Mouse (Mus musculus): ENCODE measurements around the gene Cd84. TPM values are rescaled to one million over a fixed set of nuclear protein-coding genes. Genes with fewer than 3 reads are reported as not detected.
"Not testable (repeated sequence)": the region's sequence is repeated elsewhere in the genome, so short reads cannot be mapped to it uniquely, and the experiment has no call there.

Gene Cd84
- polyA plus RNA-seq, 1 experiment from 2014 or later = 0.38 TPM

DNA sequence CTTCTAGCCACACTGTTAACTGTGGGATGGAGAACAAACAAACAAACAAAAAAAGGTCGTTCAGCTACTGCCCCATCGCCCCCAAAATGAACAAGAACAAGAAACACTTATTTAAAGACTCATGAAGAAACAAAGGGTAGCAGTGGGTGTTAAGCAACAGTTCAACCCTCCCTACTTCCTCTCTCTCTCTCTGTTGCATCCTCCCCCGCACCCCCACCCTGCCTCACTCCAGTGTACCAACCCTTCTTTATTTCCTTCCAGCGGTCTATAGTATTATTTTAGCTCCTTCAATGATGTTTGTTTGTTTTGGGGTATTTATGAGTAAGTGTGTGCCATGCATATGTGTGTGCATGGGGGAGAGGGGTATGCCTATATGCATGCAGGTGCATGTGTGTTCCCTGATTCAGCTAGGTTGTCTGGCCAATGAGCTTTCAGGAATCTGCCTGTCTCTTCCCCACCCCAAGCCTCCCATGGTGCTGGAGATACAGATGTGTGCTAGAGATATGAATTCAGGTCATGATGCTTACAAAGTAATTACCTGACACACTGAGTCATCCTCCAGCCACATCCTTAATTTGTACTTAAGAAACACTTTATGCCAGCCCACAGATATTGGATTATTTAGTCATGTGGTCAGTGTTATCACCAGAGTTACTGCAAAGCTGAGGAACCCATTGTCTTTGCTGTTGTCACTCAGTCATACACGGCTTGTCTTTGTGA is 5.7 kb downstream of the Cd84 start:
- H3K4me3 ChIP-seq = no peak overlapping the region
- H3K27me3 ChIP-seq (ENCODE audit: low read depth, poor library complexity, severe bottlenecking) = no peaks in the 10 kb centered on the region
- H3K36me3 ChIP-seq = no peaks in the 10 kb centered on the region
- H3K4me1 ChIP-seq = no peaks in the 10 kb centered on the region
- no peak for DNase-seq (ENCODE audit: low spot score)
- 74% methylated on average over 5 of the region's 5 CpGs for WGBS
- H3K27ac ChIP-seq (replicated peaks) = no peak overlapping the region
- no peaks in the 10 kb centered on the region for H3K9me3 ChIP-seq (replicated peaks)

- Histone ChIP-seq H3K36me3 (no peaks in the 10 kb centered on the region), H3K27me3 (ENCODE audit: low read depth, poor library complexity, severe bottlenecking) (no peaks in the 10 kb centered on the region), H3K4me3 (no peak overlapping the region), H3K27ac (replicated peaks) (no peak overlapping the region), H3K9me3 (replicated peaks) (no peaks in the 10 kb centered on the region), H3K4me1 (no peaks in the 10 kb centered on the region)
- DNase-seq (ENCODE audit: low spot score) = no peak
Observed at GRCm38 (mm10) chr1:171848201-171848600, 8.7 kb downstream of the Cd84 start.

DNA sequence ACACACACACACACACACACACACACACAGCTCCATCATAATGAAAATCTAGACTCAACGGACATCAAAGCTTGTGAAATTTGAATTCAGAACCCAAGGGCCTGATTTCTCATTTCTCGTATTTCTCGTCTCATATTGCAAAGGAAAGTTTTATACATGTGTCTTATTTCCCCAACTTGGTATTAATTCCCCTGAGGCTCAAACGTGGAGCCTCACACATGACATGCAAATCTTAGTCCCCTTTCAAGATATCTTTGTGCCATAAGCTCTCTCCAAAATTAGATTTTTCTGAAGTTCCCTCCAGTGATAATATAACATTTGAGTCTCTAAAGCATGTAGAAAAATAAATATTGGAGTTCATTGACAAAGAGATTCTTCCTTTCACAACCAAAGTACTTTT is 9.3 kb downstream of the Cd84 start:
- 83% methylated on average over 4 of the region's 4 CpGs for WGBS

GRCm38 (mm10) chr1:171849454-171849853 is 10.0 kb downstream of the Cd84 start:
- 91% methylated on average over 5 of the region's 5 CpGs for WGBS
- no peaks in the 10 kb centered on the region for H3K9me3 ChIP-seq (replicated peaks)

More for the DNA sequence above, 9.3 kb downstream of the Cd84 start:
- H3K27ac ChIP-seq (replicated peaks) = no peak overlapping the region
- no peaks in the 10 kb centered on the region for H3K36me3 ChIP-seq
- H3K4me3 ChIP-seq = no peak overlapping the region
- H3K9me3 ChIP-seq (replicated peaks) = no peaks in the 10 kb centered on the region
- no peak for DNase-seq (ENCODE audit: low spot score)
- H3K27me3 ChIP-seq (ENCODE audit: low read depth, poor library complexity, severe bottlenecking) = no peaks in the 10 kb centered on the region
- H3K4me1 ChIP-seq = no peaks in the 10 kb centered on the region

DNA sequence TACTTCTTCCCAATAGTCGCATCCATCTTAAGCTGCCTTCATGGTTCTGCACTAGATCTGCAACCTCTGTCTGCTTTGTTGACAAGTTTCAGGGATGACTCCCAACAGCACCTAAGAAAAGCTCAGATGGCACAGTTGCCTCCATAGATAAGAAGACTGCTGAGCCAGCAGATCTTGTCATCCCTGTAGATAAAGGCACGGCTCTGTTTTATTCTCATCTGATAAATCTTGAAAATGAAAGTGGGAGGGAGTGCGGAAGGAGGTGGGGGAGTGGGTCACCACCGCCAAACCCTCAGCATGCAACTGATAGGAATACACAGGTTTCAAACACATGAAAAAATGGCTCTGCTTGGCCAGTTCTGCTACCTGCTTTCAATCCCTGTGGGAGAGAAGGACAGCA is 26.0 kb downstream of the Cd84 start:
- Histone ChIP-seq H3K4me3 (no peak overlapping the region), H3K36me3 (no peaks in the 10 kb centered on the region)
- WGBS = 95% methylated on average over 4 of the region's 4 CpGs

More at GRCm38 (mm10) chr1:171849454-171849853, 10.0 kb downstream of the Cd84 start:
- H3K27ac ChIP-seq (replicated peaks) = no peak overlapping the region
- no peaks in the 10 kb centered on the region for H3K36me3 ChIP-seq
- no peaks in the 10 kb centered on the region for H3K27me3 ChIP-seq (ENCODE audit: low read depth, poor library complexity, severe bottlenecking)
- H3K4me1 ChIP-seq = no peaks in the 10 kb centered on the region
- DNase-seq (ENCODE audit: low spot score) = no peak
- H3K4me3 ChIP-seq = no peak overlapping the region

GRCm38 (mm10) chr1:171886989-171887388 is 47.5 kb downstream of the Cd84 start:
- no peaks in the 10 kb centered on the region for H3K36me3 ChIP-seq
- H3K4me1 ChIP-seq = no peaks in the 10 kb centered on the region
- WGBS = 88% methylated on average over 1 of the region's 1 CpGs
- no peak overlapping the region for H3K4me3 ChIP-seq
- no peak for DNase-seq (ENCODE audit: low spot score)
- no peak overlapping the region for H3K27ac ChIP-seq (replicated peaks)
- H3K9me3 ChIP-seq (replicated peaks) = no peaks in the 10 kb centered on the region
- no peaks in the 10 kb centered on the region for H3K27me3 ChIP-seq (ENCODE audit: low read depth, poor library complexity, severe bottlenecking)

More for the DNA sequence above, 26.0 kb downstream of the Cd84 start:
- DNase-seq (ENCODE audit: low spot score) = no peak
- H3K4me1 ChIP-seq = no peaks in the 10 kb centered on the region
- no peaks in the 10 kb centered on the region for H3K9me3 ChIP-seq (replicated peaks)
- no peaks in the 10 kb centered on the region for H3K27me3 ChIP-seq (ENCODE audit: low read depth, poor library complexity, severe bottlenecking)
- H3K27ac ChIP-seq (replicated peaks) = no peak overlapping the region

DNA sequence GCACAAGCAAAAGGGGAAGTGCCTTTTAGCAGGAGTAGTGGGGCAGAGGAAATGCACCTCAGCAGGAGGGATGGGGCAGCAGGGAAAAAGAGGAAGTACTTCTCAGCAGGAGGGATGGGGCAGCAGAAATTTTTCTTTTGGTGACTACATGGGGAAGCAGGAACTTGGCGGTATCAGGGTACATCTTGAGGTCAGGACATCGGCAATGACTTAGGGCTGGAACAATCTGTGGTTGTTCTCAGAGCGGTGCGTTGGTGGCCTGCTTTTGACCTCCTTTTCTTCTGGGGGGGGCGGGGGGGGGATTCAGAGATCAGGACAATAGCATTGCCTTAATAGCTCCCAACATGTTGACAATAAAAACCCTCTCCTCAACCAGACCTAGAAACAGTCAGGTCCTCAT is 55.9 kb downstream of the Cd84 start, which contains the start of gene Gm10521:
Gene Gm10521 (plus strand): TSS at position 301 of the 400 bp plus-strand sequence.
- H3K4me1 ChIP-seq; H3K27me3 ChIP-seq (ENCODE audit: low read depth, poor library complexity, severe bottlenecking); H3K27ac ChIP-seq (replicated peaks); H3K36me3 ChIP-seq; H3K9me3 ChIP-seq (replicated peaks); H3K4me3 ChIP-seq; DNase-seq (ENCODE audit: low spot score): not testable (repeated sequence)
- 90% methylated on average over 5 of the region's 5 CpGs for WGBS

DNA sequence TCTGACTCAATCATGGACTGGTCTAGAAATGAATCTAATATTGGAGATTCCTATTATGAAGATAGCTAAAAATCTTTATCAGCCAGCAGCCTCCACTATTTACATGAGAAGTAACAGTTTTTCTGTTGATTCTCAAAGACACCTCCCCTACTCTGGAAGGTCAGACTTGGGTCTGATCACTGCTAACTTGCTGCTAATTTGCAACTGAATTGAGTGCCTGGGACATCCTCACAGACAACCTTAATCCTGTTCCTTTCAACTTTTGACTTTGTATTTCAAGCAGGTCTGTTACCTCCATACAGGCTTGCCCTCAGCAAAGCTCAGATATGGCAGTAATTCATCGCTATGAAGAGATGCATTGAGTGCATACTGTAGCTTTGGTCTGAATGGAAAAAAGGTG is 64.5 kb downstream of the Cd84 start:
- no peak for DNase-seq (ENCODE audit: low spot score)
- Histone ChIP-seq H3K36me3 (no peaks in the 10 kb centered on the region), H3K27ac (replicated peaks) (no peak overlapping the region)

GRCm38 (mm10) chr1:171915638-171916458 is 76.4 kb downstream of the Cd84 start:
- no peaks in the 10 kb centered on the region for H3K36me3 ChIP-seq
- 80% methylated on average over 13 of the region's 13 CpGs for WGBS
- H3K27ac ChIP-seq (replicated peaks) = no peak overlapping the region
- peaks cover 2% of the 10 kb centered on the region; the same call in 1 of the 2 replicates for H3K4me1 ChIP-seq
- no peak for DNase-seq (ENCODE audit: low spot score)
- H3K4me3 ChIP-seq = no peak overlapping the region
- no peaks in the 10 kb centered on the region for H3K27me3 ChIP-seq (ENCODE audit: low read depth, poor library complexity, severe bottlenecking)
- H3K9me3 ChIP-seq (replicated peaks) = no peaks in the 10 kb centered on the region

More for the DNA sequence above, 64.5 kb downstream of the Cd84 start:
- Histone ChIP-seq H3K4me1 (no peaks in the 10 kb centered on the region), H3K27me3 (ENCODE audit: low read depth, poor library complexity, severe bottlenecking) (no peaks in the 10 kb centered on the region), H3K9me3 (replicated peaks) (peaks cover under 1% of the 10 kb centered on the region), H3K4me3 (no peak overlapping the region)
- WGBS = 78% methylated on average over 1 of the region's 1 CpGs

DNA sequence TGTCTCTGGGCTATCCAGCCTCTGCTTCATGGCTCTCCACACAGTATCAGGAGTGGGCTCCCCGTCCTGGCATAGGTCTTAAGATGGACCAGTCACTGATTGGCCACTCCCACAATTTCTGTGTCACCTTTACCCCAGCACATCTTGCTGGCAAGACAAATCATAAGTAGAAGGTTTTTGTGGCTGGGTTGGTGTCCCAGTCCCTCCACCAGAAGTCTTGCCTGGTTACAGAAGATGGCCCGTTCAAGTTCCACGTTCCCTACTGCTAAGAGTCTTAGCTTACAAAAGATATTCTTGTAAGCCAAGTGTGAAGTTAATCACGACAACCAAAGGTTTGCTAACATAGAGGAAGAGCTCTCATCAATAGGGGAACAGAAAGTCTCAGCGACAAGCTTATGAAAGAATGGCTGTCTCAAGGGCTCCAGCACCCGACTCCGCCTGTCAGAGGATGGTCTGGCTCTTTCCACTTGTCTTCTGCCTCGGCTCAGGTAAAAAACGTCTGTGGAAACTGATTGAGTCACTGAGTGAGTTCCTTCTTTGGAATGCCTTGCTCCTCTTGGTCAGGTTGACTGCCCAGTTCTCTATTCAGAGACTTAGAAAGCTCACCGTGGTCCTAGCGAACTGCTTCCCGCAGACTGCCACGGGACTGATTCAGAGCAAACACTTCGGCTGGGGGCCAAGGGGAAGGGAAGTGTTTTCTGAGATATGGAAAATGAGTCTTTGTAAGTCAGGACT is 78.0 kb downstream of the Cd84 start, which contains the start of gene Slamf6:
Gene Slamf6 (plus strand): TSS at position 211 of the 735 bp plus-strand sequence.
- H3K4me1 ChIP-seq = peaks cover 2% of the 10 kb centered on the region; the same call in 1 of the 2 replicates
- no peaks in the 10 kb centered on the region for H3K36me3 ChIP-seq
- WGBS = 86% methylated on average over 14 of the region's 14 CpGs
- DNase-seq (ENCODE audit: low spot score) = no peak
- H3K9me3 ChIP-seq (replicated peaks) = no peaks in the 10 kb centered on the region
- H3K27me3 ChIP-seq (ENCODE audit: low read depth, poor library complexity, severe bottlenecking) = no peaks in the 10 kb centered on the region
- H3K4me3 ChIP-seq = no peak within 1 kb of the TSS
- H3K27ac ChIP-seq (replicated peaks) = no peak within 1 kb of the TSS

DNA sequence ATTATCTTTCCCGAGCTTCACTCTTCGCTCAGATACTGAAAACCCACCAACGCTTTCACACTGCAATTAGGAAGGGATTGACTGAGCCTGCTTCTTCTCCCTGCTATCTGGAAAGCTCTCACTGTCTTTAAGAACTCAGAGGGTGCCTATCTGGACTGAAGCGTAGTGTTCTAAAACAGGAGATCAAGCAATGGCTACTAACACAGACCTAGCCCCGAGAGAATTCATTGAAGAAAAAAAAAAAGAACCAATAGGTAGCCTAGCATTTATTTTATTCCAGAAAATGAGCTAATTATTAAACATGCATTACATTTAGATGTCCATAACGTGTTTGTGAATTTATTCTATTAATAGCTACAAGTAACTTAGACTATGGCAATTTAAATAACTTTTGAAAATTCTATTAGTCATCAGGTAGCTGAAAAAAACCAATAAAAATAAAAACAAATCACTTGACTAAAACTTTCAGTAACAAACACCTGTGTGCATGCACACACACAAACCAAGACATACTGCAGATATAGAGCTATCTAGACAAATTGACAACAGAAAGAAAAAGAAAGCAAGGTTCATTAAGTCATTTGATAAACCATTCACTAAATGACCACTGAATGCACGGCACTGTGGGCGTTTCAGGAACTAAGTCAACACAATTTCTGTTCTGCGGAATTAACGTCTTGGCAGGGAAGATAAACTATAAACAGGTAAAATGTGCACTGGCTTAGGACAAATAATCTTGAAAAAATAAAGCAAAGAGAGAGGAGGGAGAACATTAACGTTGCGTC is 78.8 kb downstream of the Cd84 start:
- no peak overlapping the region for H3K4me3 ChIP-seq
- WGBS = 90% methylated on average over 12 of the region's 12 CpGs
- no peaks in the 10 kb centered on the region for H3K9me3 ChIP-seq (replicated peaks)
- H3K27ac ChIP-seq (replicated peaks) = no peak overlapping the region
- H3K27me3 ChIP-seq (ENCODE audit: low read depth, poor library complexity, severe bottlenecking) = no peaks in the 10 kb centered on the region
- H3K36me3 ChIP-seq = no peaks in the 10 kb centered on the region
- H3K4me1 ChIP-seq = peaks cover 2% of the 10 kb centered on the region; the same call in 1 of the 2 replicates
- no peak for DNase-seq (ENCODE audit: low spot score)

- Histone ChIP-seq H3K4me3 (no peak overlapping the region), H3K36me3 (no peaks in the 10 kb centered on the region), H3K27me3 (ENCODE audit: low read depth, poor library complexity, severe bottlenecking) (no peaks in the 10 kb centered on the region), H3K4me1 (peaks cover 2% of the 10 kb centered on the region; the same call in 1 of the 2 replicates), H3K9me3 (replicated peaks) (no peaks in the 10 kb centered on the region), H3K27ac (replicated peaks) (no peak overlapping the region)
- no peak for DNase-seq (ENCODE audit: low spot score)
- WGBS = 79% methylated on average over 5 of the region's 5 CpGs
Observed at GRCm38 (mm10) chr1:171919193-171919592, 79.7 kb downstream of the Cd84 start.
